Mouse (Mus musculus): ENCODE results near the gene Mrps23. TPM values are rescaled to one million over a fixed set of nuclear protein-coding genes. Genes with fewer than 3 reads are reported as not detected.
A peak's percentile ranks its signal among the peaks of the same experiment; 100 is the strongest.

The Mrps23 gene
- total RNA-seq, 4 experiments from 2014 or later: 58.9 to 74.7 (median 64.6) TPM

- DNase-seq (ENCODE audit: low spot score in 2 of 2): no peak
These were observed 3.5 kb downstream of the Mrps23 start for GRCm38 (mm10) chr11:88207697-88208096.

- DNase-seq (ENCODE audit: low spot score in 2 of 2): no peak
These were observed 7.8 kb downstream of the Mrps23 start for GRCm38 (mm10) chr11:88211824-88212582.

GRCm38 (mm10) chr11:88213757-88214156 is 9.6 kb downstream of the Mrps23 start:
- DNase-seq (ENCODE audit: low spot score in 2 of 2): no peak

GRCm38 (mm10) chr11:88214881-88215831 is 11.0 kb downstream of the Mrps23 start:
- DNase-seq (ENCODE audit: low spot score in 2 of 2): peak; percentile 24 to 73

- DNase-seq (ENCODE audit: low spot score in 2 of 2): peak; percentile 31 to 54
These were observed 12.1 kb downstream of the Mrps23 start for GRCm38 (mm10) chr11:88216231-88216685.

GRCm38 (mm10) chr11:88218155-88218554 is 14.0 kb downstream of the Mrps23 start:
- DNase-seq (ENCODE audit: low spot score in 2 of 2): no peak

GRCm38 (mm10) chr11:88218586-88218985 is 14.4 kb downstream of the Mrps23 start:
- DNase-seq (ENCODE audit: low spot score in 2 of 2): no peak

- DNase-seq (ENCODE audit: low spot score in 2 of 2): no peak
These were observed 17.8 kb downstream of the Mrps23 start for GRCm38 (mm10) chr11:88221929-88222475.

GRCm38 (mm10) chr11:88227001-88227957 is 23.1 kb downstream of the Mrps23 start:
- no peak for DNase-seq (ENCODE audit: low spot score in 2 of 2)

GRCm38 (mm10) chr11:88231213-88231790 is 27.1 kb downstream of the Mrps23 start:
- no peak for DNase-seq (ENCODE audit: low spot score in 2 of 2)

GRCm38 (mm10) chr11:88233528-88234427 is 29.6 kb downstream of the Mrps23 start:
- no peak for DNase-seq (ENCODE audit: low spot score in 2 of 2)

- DNase-seq (ENCODE audit: low spot score in 2 of 2): no peak
These were observed 30.6 kb downstream of the Mrps23 start for GRCm38 (mm10) chr11:88234789-88235188.

GRCm38 (mm10) chr11:88235221-88236203 is 31.3 kb downstream of the Mrps23 start:
- DNase-seq (ENCODE audit: low spot score in 2 of 2): no peak

- DNase-seq (ENCODE audit: low spot score in 2 of 2): no peak
These were observed 36.1 kb downstream of the Mrps23 start for GRCm38 (mm10) chr11:88240275-88240674.

- DNase-seq (ENCODE audit: low spot score in 2 of 2): no peak
These were observed 36.7 kb downstream of the Mrps23 start for GRCm38 (mm10) chr11:88240736-88241353.

- DNase-seq (ENCODE audit: low spot score in 2 of 2): no peak
These were observed 37.5 kb downstream of the Mrps23 start for GRCm38 (mm10) chr11:88241468-88242301.
